Mouse (Mus musculus) Muller cell, postnatal 12 days (primary cell): ENCODE measurements around the gene Pla2g2d.

Source experiments
- DNase-seq: peaks from one replicate; pipeline ENCODE4 v3.0.0-alpha.2; 2015; ENCODE audit errors: inconsistent ontology term

The Pla2g2d gene

DNA sequence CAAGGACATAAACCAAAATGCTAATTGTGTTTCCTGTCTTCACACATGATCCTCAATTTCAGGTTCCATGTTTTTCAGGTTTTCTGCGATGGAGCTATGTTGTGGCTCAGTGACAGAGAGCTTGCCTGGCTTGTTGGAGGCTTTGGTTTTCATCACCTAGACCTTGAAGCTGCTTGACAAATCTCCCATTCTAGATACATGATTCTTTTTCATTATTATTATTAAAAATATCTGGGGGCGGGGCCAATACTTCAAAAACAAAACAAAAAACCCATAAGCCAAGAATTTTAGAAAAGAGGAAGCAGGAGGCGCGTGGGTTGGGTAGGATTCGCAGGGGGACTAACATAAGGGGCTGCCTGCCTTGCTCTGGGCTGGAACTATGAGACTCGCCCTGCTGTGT, at the start of gene Pla2g2d:
Gene Pla2g2d (plus strand): TSS at position 301 of the 400 bp plus-strand sequence.
- DNase-seq: no peak

DNA sequence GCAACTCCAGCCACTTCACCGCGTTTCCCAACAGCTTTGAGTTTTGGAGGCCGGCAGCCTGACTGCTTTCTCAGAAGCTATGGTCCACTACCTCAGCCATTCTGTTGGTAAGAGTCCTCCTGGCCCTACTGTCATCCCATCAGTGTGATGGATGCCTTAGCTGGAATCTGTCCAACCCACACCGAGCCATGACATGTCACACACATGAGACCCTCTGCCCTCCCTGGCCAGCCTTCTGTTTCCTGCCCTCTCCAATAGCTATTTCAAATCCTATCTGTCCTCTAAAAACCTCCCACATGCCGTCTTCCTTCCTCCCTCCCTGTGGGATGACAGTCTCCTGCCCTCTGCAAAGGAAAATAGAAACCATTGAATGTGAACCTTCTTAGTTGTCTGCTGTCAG, 49.8 kb upstream of the Pla2g2d start:
- no peak for DNase-seq

DNA sequence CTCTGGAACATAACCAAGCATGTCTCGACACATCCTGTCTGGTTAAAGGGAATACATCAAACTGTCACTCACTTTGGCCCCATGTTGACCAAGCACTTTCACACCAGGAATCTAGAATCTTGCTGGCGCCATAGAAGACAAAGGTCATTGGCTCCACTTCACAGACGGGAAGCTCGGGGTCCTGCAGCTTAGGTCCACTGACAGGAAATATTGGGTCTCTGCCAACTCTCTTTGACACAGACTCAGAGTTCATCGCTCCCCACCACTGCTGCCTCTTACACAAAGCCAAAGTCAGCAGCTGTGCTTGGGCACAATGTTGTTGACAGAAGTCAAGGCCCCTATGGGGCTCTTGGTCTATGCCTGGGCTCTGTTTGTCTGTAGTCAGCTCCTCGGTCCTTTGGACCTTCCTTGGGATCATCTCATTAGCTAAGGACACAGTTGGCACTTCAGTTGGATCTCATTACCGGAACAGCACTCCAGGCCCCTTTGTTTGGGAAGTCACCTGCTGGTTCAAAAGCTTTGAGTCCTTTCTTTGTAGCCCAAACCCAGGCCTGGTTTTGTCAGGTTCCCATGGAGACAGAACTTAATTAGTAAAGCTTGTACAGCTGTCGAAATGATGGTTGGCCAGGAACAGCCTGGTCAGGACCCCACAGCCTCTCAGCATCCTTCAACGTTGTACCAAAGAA, 46.4 kb upstream of the Pla2g2d start:
- DNase-seq: peak; percentile 81

DNA sequence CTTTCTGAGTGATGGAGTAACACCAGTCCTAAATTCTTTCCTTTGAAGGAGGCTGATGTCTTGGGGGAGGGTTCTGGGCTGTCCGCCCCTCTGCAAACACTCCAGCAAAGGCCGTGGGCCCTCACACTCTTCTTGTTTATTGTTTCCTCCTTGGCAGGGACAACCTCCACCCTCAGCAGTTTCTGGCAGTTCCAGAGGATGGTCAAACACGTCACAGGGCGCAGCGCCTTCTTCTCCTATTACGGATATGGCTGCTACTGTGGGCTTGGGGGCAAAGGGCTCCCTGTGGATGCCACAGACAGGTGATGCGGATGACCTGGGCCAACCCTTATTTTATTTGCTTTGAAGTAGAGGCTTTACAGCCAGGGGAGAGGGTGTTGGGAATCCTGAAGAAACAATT, 41.4 kb upstream of the Pla2g2d start:
- DNase-seq: no peak

DNA sequence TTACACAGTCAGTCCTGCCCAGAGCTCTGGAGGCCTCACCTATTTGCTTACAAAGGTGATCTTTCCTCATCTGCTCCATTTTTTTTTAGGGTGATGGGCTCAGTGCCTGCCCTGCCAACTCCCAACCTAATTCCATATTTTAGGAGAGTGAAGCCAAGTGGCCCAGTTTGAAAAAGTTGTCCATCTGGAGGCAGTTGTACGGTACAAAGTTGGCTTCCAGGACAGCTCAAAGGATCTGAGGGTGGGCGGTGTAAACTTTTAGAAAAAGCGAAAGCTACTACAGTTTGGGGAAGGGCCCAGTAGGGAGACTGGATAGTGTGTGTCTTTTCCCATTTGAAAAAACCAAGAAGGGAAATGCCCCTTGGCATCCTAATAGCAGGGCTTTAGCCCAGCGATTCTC, 40.7 kb upstream of the Pla2g2d start:
- DNase-seq: no peak

DNA sequence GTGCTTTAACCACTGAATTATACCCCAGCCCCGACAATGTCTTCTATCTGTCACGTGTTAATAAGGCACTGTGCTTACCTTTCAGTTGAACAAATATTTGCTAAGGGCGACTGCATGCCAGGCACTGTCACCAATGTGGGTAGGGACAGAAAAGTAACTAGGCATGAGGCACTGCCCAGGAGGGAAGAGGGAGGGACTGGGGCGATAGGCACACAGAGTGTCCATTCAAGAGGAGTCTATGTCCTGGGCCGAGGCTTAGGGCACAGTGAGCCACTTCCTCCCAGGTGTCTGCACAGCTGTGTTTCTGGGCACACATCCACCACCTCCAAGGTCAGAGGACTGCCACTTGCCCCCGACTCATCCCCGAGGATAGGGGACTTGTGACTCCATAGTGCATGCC, 38.5 kb upstream of the Pla2g2d start, which contains the start of gene Ubxn10:
Gene Ubxn10 (minus strand): TSS at position 137 of the 400 bp plus-strand sequence.
- DNase-seq: no peak

DNA sequence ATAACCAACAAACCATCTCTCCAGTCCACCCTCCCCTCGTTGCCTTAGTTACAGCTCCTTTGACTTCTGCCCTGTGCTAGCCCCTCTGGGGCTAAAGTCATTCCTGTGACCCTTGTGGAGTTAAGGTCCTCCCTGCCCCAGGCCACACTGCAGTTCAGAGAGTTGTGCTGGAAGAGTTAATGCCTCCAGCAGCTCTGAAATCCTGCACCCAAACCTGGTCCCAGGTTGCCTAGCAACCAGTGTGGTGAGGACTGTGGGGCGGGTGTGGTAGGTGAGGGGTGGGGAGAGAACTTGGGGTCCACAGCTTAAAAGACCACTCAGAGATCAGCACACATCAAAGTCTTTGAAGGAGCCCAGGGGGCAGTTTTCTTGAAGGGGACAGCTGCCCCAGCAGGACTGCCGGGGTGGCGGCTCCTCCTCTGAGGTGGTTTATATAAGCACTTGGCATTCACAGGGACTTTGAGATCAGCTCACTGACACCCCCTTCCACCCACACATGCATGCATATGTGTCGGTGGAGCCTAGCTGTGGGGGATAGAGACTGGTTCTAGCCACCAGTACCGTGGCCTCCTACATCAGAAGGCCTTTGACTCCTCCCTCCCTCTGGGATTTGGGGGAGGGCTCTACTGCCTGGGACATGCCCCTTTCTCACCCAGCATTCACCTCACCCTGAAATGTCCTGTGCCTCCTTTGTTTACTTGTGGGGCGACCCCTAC, 36.2 kb upstream of the Pla2g2d start:
- DNase-seq: no peak

DNA sequence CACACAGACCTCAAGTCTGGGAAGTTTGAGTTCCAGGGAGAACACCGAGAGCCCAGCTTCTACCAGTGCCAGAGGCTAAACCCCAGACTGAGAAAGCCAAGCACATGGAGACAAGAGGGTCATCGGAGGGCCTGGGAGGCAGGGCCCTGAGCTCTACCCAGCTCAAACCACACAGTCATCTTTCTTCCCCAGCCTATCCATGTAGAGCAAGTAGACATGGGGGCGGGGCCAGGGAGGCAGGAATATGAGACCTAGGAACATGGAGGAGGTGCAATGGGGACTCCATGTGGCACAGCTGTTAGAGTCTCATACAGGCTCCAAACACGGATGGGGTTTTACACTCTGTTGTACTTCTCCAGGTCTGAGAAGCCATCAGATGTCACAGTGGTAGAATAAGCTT, 29.7 kb upstream of the Pla2g2d start:
- peak; percentile 16 for DNase-seq

DNA sequence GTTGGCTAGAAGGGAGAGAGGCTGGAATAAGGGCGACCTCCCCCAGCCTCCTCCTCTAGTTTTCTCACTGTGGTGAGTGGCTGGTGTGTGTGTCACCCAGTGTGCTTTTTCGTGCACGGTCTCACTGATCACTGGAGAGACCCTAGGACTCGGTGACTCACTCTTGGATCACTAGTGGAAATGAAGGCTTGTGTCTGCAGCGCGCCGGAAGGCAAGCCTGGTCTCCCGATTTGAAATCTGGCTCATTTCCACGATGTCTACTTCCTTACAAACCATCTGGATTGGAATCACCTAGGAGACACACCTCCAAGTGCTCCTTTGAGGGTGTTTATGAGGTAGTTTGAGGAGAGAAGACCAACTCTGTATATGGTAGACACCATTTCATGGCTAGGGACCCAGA, 28.7 kb upstream of the Pla2g2d start:
- DNase-seq: no peak

DNA sequence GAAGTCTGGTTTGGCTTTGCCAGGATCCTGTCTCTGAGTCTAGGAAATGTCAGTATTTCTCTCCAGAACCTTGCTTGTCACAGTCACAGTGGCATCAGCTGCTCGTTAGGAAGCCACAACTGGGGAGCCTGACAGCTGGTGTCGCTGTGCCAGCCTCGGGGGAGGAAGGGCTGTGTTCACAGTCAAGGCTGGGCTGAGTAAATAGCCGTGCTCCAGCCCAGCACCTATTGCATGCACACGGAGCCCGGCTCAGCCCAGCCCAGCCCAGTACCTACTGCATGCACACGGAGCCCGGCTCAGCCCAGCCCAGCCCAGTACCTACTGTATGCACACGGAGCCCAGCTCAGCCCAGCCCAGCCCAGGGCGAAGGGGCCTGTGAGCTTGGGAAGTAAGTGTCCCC, 27.7 kb upstream of the Pla2g2d start:
- peak; percentile 25 for DNase-seq

DNA sequence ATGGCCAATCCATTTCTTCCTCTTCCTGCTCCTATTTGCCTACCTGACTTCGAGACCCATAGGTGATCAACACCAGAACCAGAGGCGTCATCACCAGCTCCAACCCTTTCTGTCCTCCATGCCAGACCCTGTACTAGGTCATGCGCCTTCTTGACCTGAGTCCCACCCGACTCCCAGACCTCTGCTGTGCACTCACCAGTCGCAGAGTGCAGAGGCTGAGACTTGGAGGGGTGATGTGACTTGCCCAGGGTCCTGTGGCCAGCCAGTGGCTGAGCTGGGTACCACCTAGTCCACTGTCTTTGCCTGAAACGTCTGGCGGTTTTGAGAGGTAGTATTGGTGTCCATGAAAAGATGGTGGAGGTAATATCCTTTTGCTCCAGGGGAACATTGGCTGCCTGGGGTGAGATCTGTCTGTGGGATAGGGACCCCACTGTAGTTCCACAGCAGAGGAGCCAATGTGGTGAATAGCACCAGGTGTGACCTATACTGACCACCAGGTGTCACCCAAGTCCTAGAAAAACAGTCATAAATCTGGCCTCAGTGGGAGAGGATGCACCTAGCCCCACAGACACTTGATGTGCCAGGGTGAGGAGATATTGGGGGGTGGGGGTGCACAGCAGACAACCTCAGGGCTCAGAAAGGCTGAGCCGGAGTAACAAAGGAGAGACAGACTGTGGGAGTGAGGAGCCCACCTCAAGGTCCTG, 27.0 kb upstream of the Pla2g2d start:
- DNase-seq: peak; percentile 18

DNA sequence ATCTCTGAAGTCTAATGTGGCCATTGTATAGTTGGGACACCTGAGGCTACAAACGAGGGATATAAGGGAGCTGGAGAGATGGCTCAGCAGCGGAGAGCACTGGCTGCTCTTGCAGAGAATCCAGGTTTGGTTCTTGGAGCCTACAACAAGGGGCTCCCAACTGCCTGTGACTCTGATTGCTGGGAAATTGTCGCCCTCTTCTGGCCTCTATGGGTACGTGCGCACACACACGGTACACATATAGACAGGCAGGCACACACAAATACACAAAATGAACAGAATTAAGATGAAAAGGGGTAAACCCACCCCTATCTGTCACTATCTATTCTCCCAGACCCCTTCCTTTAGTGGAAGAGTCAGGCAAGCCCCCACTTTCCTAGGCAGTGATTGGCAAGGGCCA, 22.9 kb upstream of the Pla2g2d start:
- DNase-seq: no peak

DNA sequence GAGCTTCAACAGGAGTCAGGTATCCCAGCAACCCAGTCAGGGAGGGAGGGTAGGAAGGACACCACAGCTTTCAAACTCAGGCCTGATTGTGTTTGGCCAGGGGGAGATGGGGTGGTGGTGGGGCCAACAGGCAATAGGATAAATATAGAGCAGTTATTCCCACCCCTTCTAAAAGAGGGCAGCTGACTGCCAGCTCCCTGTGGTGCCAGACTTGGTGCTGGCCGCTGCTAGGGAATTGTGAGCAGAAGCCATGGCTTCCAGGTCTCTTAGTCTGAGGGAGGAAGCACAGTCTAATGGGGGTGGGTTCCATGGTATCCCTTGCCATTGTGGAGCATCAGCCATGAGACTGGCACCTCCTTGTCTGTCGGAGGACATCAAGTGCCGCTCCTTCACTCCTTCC, 21.9 kb upstream of the Pla2g2d start:
- no peak for DNase-seq

DNA sequence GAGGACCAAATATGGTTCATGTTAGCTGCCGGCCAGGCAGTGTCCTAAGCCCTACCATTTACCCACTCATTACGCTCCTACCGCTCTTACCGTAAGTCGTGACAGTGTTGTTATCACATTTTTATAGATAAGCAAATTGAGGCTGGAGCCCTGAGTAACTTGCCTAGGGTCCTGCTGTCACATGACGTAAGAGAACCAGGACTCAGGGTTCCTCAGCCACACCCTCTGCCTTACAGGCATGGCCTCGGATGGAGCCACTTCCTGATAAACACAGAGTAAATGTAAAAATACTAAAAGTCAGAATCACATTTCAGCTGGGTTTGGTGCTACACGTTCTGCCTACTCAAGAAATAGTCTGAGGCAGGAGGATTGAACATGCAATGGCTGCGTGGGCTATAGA, 21.1 kb upstream of the Pla2g2d start:
- DNase-seq: no peak

DNA sequence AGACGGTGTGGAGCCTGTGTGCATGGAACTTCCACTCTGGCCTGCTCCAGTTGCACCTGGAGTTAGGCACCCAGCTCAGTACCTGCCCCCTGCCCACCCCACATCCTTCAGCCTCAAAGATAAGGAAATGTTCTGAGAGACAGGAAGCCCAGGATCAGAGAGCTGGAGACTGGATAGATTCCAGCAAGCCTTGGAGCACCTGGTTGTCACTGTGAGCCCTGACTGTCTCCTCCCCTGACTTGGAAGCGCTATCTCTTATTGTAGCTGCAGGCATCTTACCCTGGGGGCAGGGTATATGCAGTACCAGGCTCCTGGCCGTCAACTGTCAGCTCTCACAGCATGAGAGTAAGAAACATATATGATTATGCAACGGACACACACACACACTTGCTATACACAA, 20.1 kb upstream of the Pla2g2d start:
- no peak for DNase-seq

DNA sequence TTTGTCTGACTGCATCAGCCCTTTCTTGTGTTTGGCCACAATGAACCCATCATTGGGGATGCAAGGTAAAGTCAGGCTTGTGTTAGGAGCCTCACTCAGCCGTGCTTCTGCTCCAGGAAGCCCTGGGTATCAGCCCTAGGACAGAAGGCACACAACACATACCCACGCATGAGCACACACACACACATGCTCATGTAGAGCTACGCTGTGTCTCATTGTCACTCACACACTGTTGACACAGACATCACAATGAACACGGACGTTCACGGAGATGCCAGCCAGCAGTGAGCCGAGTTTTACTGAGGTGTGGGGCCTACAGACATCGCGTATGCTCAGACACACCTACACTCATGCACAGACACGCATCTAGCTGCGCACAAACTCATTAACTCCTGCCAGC, 19.6 kb upstream of the Pla2g2d start:
- no peak for DNase-seq

DNA sequence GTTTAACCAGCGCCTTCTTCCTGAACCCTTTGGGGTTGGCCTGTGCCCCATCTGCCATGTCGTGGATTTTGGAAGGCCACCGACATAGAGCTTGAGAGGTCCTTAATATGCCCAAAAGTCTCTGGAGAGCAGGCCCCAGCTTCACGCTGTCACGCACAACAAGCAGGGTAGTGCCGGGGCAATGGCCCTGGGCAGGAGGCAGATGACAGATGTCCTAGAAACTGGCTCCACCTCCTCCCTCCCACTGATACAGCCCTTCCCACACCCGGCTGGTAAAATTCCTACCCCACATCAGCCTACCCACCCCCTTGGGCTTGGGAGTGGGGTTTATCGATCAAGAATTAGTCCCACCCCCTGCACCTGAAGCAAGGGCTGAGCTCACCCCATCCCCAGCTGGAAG, 18.1 kb upstream of the Pla2g2d start, which contains the start of gene Pla2g2f:
Gene Pla2g2f (minus strand): TSS at position 211 of the 400 bp plus-strand sequence.
- DNase-seq: no peak

DNA sequence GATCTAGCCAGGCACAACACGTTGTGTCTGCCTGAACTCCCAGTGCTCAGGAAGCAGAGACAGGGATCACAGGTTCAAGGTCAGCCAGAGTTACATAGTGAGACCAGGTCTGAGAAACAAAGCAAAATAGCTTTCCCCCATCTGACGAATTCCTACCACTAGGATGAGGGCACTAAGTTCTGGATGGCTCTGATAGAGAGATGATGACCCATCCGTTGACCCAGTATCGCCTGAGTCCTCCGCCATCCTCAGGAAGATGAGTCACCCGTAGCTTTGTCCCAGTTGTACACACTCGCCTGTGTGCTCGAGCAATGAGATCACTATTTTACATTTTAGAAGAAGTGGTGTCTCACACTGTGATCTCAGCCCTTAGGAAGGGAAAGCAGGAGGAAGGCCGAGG, 13.3 kb upstream of the Pla2g2d start:
- peak; percentile 30 for DNase-seq

DNA sequence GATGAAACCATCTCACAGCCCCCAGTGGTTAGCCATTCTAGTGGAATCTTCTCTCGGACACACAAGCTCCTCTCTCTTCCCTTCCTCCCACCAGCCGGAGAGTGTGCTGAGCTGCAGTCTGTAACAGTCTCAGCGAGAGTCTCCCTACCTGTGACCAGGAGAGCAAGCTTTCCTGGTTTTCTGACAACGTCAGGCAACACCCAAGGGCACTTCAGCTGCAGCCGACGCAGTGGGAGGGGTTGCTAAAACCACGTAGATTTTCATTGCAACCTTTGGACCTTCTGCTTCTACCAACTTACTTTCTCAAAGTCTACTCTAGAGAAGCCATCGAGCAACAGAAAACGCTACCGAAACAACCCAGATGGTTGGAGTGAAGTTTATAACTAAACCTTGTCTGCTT, 3.6 kb upstream of the Pla2g2d start:
- DNase-seq: no peak

DNA sequence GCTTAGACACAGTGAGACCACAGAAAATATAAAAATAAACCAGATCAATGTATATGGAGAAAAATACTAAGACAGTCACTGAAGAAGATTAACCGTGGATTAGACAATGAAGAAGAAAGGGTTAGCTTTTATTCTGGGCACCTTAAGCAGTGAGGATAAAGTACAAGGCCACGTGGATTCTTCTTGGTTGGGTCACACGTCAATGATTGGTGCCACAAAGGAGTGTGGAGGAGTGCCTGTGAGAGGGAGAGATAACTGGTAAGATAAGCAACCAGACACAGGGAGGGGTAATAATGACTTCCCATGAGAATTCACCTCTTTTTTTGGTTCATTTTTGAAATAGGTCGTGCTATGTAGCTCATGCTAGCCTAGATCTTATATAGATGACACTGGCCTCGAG, 3.1 kb upstream of the Pla2g2d start:
- no peak for DNase-seq

DNA sequence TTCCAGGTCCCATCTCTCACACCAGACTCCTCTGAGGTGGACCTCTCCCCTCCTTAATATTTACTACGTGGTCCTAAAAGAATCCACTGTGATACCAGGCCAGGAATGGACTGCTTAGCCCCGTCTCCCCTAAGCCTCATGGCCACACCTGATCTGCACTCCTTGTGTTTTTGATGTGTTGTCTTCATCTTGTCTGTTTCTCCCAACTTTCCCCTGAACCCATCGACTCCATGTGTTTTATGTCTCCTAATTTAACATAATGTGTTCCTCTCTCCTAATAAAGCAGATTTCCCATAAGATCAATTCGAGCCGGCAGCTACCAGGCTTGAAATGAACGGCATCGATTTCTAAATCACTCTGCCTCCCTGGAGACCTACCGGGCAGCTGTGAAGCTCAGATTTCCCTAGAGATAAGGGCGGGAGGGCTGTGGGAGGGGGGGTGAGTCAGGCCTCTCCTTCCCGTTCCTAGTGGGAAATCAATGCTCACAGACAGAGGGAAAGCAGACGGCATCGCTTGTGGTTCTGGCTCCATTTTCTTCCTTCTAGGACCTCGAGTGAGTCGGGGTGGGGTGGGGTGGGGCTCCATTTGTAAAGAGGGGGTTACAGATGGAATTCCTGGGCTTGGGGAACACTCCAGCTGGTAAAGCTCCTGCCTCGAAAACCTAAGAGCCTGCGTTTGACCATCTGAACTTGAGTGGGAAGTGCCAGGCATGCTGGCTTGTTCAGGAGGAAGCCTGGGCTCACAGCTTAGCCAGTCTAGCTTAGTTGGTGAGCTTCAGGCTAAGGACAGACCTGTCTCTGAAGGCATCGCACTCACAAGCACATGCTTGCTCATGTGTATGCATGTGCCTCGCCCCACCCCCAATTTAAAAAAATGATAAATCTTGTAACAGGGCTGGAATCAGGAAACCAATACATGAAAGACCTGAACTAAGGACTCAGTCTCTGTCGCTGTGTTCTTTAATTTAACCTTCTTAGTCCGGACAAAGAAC, 2.2 kb downstream of the Pla2g2d start:
- DNase-seq: no peak

DNA sequence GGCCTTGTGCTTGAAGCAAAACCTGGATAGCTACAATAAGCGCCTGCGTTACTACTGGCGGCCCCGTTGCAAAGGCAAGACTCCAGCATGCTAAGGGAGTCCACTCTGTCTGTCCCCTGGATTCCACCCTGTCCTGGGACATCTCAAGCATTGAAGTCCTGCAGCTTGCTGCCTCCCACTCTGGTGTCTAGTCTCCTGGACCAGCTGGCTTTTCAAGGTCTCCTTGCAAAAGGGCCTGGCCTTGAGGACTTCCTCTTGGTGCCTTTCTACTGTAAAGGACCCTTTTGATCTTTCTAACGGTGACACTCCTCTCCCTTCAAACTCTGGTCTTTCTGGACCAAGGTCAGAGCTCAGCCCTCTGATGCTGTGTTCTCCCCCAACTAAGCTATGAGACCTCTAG, 4.8 kb downstream of the Pla2g2d start:
- DNase-seq: no peak
